Mouse (Mus musculus): ENCODE measurements around the gene Capn11. TPM values are rescaled to one million over a fixed set of nuclear protein-coding genes. Genes with fewer than 3 reads are reported as not detected.

The Capn11 gene
- total RNA-seq (2014; rRNA removed) (0.85 and 1.3 TPM in 2 replicates), polyA plus RNA-seq (2015; fragmentation: Nextera tagmentation; extraction: Ambion mirVana) (0.06 and 1.5 TPM in 2 replicates)

- 91% methylated on average over 4 of the region's 4 CpGs for WGBS
- peaks cover 33% of the 10 kb centered on the region for H3K36me3 ChIP-seq (ENCODE audit: insufficient read depth)
Measured at GRCm38 (mm10) chr17:45659225-45659624, at the start of gene Capn11. Gene Capn11, minus strand, starts transcription at chr17:45659325.

GRCm38 (mm10) chr17:45708179-45708578, 49.1 kb upstream of the Capn11 start:
- Histone ChIP-seq H3K9me3 (ENCODE audit: low read length) (no peaks in the 10 kb centered on the region), H3K36me3 (ENCODE audit: insufficient read depth) (no peaks in the 10 kb centered on the region), H3K27ac (ENCODE audit: low read depth, low read length) (no peak overlapping the region), H3K27me3 (ENCODE audit: insufficient read depth, low read length) (no peaks in the 10 kb centered on the region), H3K4me1 (ENCODE audit: insufficient read depth) (no peaks in the 10 kb centered on the region), H3K9ac (no peak overlapping the region), H3K4me3 (ENCODE audit: low read depth, low read length) (no peak overlapping the region), H3K4me2 (ENCODE audit: low read depth) (no peak overlapping the region)
- 82% methylated on average over 8 of the region's 8 CpGs for WGBS
- DNase-seq (no peak), ATAC-seq (no peak)
- no peak for TF ChIP-seq CTCF (IDR thresholded peaks at IDR 0.05; ENCODE audit: low read depth)

More at GRCm38 (mm10) chr17:45659225-45659624, at the start of gene Capn11:
- no peaks in the 10 kb centered on the region for H3K4me1 ChIP-seq (ENCODE audit: insufficient read depth)
- no peaks in the 10 kb centered on the region for H3K9me3 ChIP-seq (ENCODE audit: low read length)
- H3K9ac ChIP-seq, result no peak within 1 kb of the TSS
- no peaks in the 10 kb centered on the region for H3K27me3 ChIP-seq (ENCODE audit: insufficient read depth, low read length)
- no peak for DNase-seq
- no peak for TF ChIP-seq CTCF (IDR thresholded peaks at IDR 0.05; ENCODE audit: low read depth)
- ATAC-seq, result no peak
- H3K27ac ChIP-seq (ENCODE audit: low read depth, low read length), result no peak within 1 kb of the TSS
- H3K4me2 ChIP-seq (ENCODE audit: low read depth), result no peak within 1 kb of the TSS
- H3K4me3 ChIP-seq (ENCODE audit: low read depth, low read length), result no peak within 1 kb of the TSS

GRCm38 (mm10) chr17:45707376-45707775, 48.3 kb upstream of the Capn11 start:
- Histone ChIP-seq H3K36me3 (ENCODE audit: insufficient read depth) (no peaks in the 10 kb centered on the region), H3K9me3 (ENCODE audit: low read length) (no peaks in the 10 kb centered on the region), H3K9ac (no peak overlapping the region), H3K4me1 (ENCODE audit: insufficient read depth) (no peaks in the 10 kb centered on the region), H3K27me3 (ENCODE audit: insufficient read depth, low read length) (no peaks in the 10 kb centered on the region), H3K27ac (ENCODE audit: low read depth, low read length) (no peak overlapping the region), H3K4me3 (ENCODE audit: low read depth, low read length) (no peak overlapping the region), H3K4me2 (ENCODE audit: low read depth) (no peak overlapping the region)
- WGBS, result 36% methylated on average over 3 of the region's 3 CpGs
- no peak for DNase-seq
- TF ChIP-seq CTCF (IDR thresholded peaks at IDR 0.05; ENCODE audit: low read depth), result 0 out of 2 replicates have a peak, but pooled peaks have one; percentile 18
- no peak for ATAC-seq

GRCm38 (mm10) chr17:45706796-45707195, 47.7 kb upstream of the Capn11 start:
- WGBS, result 58% methylated on average over 5 of the region's 5 CpGs
- H3K27me3 ChIP-seq (ENCODE audit: insufficient read depth, low read length), result no peaks in the 10 kb centered on the region
- no peaks in the 10 kb centered on the region for H3K4me1 ChIP-seq (ENCODE audit: insufficient read depth)
- H3K9me3 ChIP-seq (ENCODE audit: low read length), result no peaks in the 10 kb centered on the region
- no peak for TF ChIP-seq CTCF (IDR thresholded peaks at IDR 0.05; ENCODE audit: low read depth)
- ATAC-seq (no peak), DNase-seq (no peak)
- H3K4me2 ChIP-seq (ENCODE audit: low read depth), result no peak overlapping the region
- no peak overlapping the region for H3K27ac ChIP-seq (ENCODE audit: low read depth, low read length)
- no peaks in the 10 kb centered on the region for H3K36me3 ChIP-seq (ENCODE audit: insufficient read depth)
- H3K9ac ChIP-seq, result no peak overlapping the region
- H3K4me3 ChIP-seq (ENCODE audit: low read depth, low read length), result no peak overlapping the region

GRCm38 (mm10) chr17:45703187-45703586, 44.1 kb upstream of the Capn11 start:
- Histone ChIP-seq H3K4me2 (ENCODE audit: low read depth) (no peak overlapping the region), H3K27ac (ENCODE audit: low read depth, low read length) (no peak overlapping the region), H3K27me3 (ENCODE audit: insufficient read depth, low read length) (no peaks in the 10 kb centered on the region), H3K9ac (no peak overlapping the region), H3K4me1 (ENCODE audit: insufficient read depth) (no peaks in the 10 kb centered on the region), H3K9me3 (ENCODE audit: low read length) (no peaks in the 10 kb centered on the region), H3K4me3 (ENCODE audit: low read depth, low read length) (no peak overlapping the region), H3K36me3 (ENCODE audit: insufficient read depth) (peaks cover 5% of the 10 kb centered on the region)
- 73% methylated on average over 7 of the region's 7 CpGs for WGBS
- no peak for TF ChIP-seq CTCF (IDR thresholded peaks at IDR 0.05; ENCODE audit: low read depth)
- DNase-seq (no peak), ATAC-seq (no peak)

- TF ChIP-seq CTCF (IDR thresholded peaks at IDR 0.05; ENCODE audit: low read depth), result no peak
- 57% methylated on average over 4 of the region's 4 CpGs for WGBS
- Histone ChIP-seq H3K36me3 (ENCODE audit: insufficient read depth) (peaks cover 10% of the 10 kb centered on the region), H3K27ac (ENCODE audit: low read depth, low read length) (no peak overlapping the region), H3K4me2 (ENCODE audit: low read depth) (no peak overlapping the region), H3K9me3 (ENCODE audit: low read length) (no peaks in the 10 kb centered on the region), H3K4me3 (ENCODE audit: low read depth, low read length) (no peak overlapping the region), H3K9ac (no peak overlapping the region), H3K27me3 (ENCODE audit: insufficient read depth, low read length) (no peaks in the 10 kb centered on the region), H3K4me1 (ENCODE audit: insufficient read depth) (no peaks in the 10 kb centered on the region)
- ATAC-seq (no peak), DNase-seq (no peak)
Measured at GRCm38 (mm10) chr17:45702254-45702653, 43.1 kb upstream of the Capn11 start.

GRCm38 (mm10) chr17:45701236-45701591, 42.1 kb upstream of the Capn11 start:
- no peak for TF ChIP-seq CTCF (IDR thresholded peaks at IDR 0.05; ENCODE audit: low read depth)
- Histone ChIP-seq H3K27me3 (ENCODE audit: insufficient read depth, low read length) (no peaks in the 10 kb centered on the region), H3K27ac (ENCODE audit: low read depth, low read length) (no peak overlapping the region), H3K4me3 (ENCODE audit: low read depth, low read length) (no peak overlapping the region), H3K36me3 (ENCODE audit: insufficient read depth) (peaks cover 10% of the 10 kb centered on the region), H3K9ac (no peak overlapping the region), H3K9me3 (ENCODE audit: low read length) (no peaks in the 10 kb centered on the region), H3K4me2 (ENCODE audit: low read depth) (no peak overlapping the region), H3K4me1 (ENCODE audit: insufficient read depth) (no peaks in the 10 kb centered on the region)
- 74% methylated on average over 9 of the region's 9 CpGs for WGBS
- ATAC-seq, result no peak
- DNase-seq, result no peak

Measured in forebrain, postnatal 0 days (tissue).